Mouse (Mus musculus): ENCODE results near the gene Zpbp.
A peak's percentile ranks its signal among the peaks of the same experiment; 100 is the strongest.

DNA sequence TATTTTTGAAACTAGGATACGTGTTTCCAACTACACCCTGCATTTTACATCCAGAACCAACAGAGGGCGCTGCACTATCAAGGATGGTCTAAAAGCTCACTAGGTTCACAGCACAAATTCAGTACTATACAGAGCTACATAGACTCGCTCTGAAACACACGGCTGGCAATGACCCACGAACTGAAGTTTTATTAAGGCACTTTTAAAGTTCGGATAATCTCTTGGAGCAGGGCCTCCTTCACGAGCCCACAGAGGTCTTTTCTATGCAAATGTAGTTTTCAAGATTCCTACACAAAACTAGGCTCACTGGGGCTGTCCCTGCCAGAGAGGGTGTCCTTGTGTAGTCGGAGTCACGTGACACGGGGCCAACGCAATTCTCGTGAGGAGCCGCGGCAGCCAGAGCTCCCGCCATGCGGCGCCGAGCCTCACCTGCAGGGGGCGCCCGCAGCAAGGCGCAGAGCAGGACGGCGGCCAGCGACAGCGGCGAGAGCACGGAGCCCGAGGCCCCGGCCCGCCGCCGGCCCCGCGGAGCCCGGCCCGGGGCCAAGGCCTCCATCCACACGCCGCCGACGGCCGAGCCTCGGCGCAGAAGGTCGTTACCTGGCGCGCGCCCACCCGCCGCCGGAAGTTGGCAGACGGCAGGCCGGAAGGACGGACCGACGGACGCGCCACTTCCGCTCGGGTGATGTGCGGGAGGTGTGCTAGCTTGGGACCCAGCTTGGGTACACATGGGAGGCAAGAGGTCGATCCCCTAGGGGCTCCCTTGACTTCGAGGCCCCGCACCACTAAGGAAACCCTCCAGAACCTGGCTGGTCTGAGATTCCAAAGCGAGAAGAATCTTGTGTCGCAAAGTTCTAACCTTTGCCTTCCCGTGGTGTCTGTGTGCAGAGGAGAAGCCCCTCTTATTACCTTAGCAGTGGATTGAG, at the start of gene Zpbp, which contains the start of gene Spata48:
- no peak for TF ChIP-seq EP300 (IDR thresholded peaks at IDR 0.05; ENCODE audit: low read depth)
- TF ChIP-seq CTCF (IDR thresholded peaks at IDR 0.05; ENCODE audit: low read depth), result peak; percentile 74

Measured in liver, postnatal 0 days (tissue).